ENCODE assay signal across 7 mouse cellular contexts in the genomic region with DNA sequence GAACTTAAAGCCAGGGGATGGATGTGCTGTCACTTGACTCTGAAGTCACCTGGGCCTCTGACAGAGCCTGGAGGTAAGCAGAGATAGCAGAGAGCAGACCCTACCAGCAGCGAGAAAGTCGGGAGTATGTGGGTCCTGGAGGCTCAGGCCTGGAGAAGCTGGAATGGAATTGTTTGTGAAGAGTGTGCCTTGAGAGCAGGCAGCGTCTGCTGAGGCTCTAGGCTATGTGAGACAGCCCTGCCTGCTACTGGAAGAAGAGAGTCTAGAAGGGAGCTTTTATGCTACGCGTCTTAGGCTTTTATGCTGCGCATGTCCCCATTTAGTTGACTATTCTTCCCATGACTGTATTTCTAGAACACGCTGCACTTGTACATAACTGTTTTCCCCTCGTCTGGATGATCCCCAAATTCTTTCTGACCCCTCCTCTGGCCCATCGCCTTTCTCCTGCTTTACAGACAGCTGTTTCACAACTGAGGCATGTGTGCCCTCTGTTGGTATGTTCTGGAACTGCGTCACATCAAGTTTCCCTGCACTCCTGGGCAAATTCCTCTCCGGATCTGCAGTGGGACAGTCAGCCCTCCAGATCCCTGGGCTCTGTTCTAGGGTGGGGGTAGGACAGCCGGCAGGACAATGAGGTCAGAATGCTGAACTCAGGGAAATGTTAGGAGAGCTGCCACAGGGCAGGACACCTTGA. TPM values are rescaled to one million over a fixed set of nuclear protein-coding genes. Genes with fewer than 3 reads are reported as not detected.
A peak's percentile ranks its signal among the peaks of the same experiment; 100 is the strongest.
DNase-seq lines count a peak whose midpoint lies in the region; TF ChIP-seq lines count a peak whose summit lies in the region.

No protein-coding gene starts in this region.

- no peak for TF ChIP-seq POLR2A in small intestine, adult 2 months (IDR thresholded peaks at IDR 0.05; ENCODE audit: low read depth, low read length)

- 53% methylated on average over 12 of the region's 12 CpGs for WGBS in small intestine, adult 2 months

- peak; percentile 45; the same call in 1 of the 2 replicates for TF ChIP-seq CTCF in small intestine, adult 2 months (IDR thresholded peaks at IDR 0.05; ENCODE audit: extremely low read depth, insufficient read length, insufficient replicate concordance, low read depth, low read length)

- no peaks in the 10 kb centered on the region for H3K4me1 ChIP-seq in small intestine, adult 2 months (ENCODE audit: control insufficient read depth, insufficient read depth, insufficient read length, low read length)

- no peaks in the 10 kb centered on the region for H3K27me3 ChIP-seq in small intestine, adult 2 months (ENCODE audit: control insufficient read depth, insufficient read depth, low read length)

- no peak overlapping the region for H3K27ac ChIP-seq in small intestine, adult 2 months (ENCODE audit: insufficient read depth, low read depth, low read length)

- H3K4me3 ChIP-seq in small intestine, adult 2 months (ENCODE audit: low read depth, low read length) = no peak overlapping the region

- H3K36me3 ChIP-seq in small intestine, adult 2 months (ENCODE audit: control insufficient read depth, insufficient read depth, low read length) = peaks cover 8% of the 10 kb centered on the region

- peak; percentile 53 to 59 for DNase-seq in adrenal gland, adult 18-20 months (ENCODE audit: low spot score in 2 of 2)
- peak; percentile 82 to 89 for DNase-seq in cerebellum, postnatal 25 days
- peak; percentile 82 to 87 for DNase-seq in frontal cortex, postnatal 36 days (ENCODE audit: low spot score in 2 of 2)
- peak; percentile 89 for DNase-seq in hindlimb bud, embryonic 11.5 days (ENCODE audit: extremely low spot score, low read depth, low spot score)
- DNase-seq in left cerebral cortex, adult 18-20 months (ENCODE audit: low spot score in 2 of 2) = peak; percentile 80 to 86
- peak; percentile 85 for DNase-seq in mesoderm, embryonic 11.5 days (ENCODE audit: low read depth, low spot score)

RNA-seq across cellular contexts. Expression of a gene that starts 24.2 kb away (rescaled TPM):
- total RNA-seq in adrenal gland, adult 18-20 months (2021) = not detected
- total RNA-seq in left cerebral cortex, adult 18-20 months (2021) = under 1 TPM in 1 of 2 experiments, not detected in 1; 0.14 TPM
- not detected in 2 replicates for polyA plus RNA-seq in small intestine, adult 2 months (2012; rRNA removed)
